Mouse (Mus musculus) limb, embryonic 14.5 days (tissue): ENCODE measurements at regions not wholly inside any gene's neighbourhood (a gene's known extent, or its start where the extent isn't known, plus 50 kb on each side); places are given as distances from the start of the nearest gene placed in this dataset.

Experiments
- ATAC-seq: fragments of 200-750 bp; cut with Nextera tagmentation; 2 replicates; pipeline ENCODE4 v1.8.0; 2017; ENCODE audit warnings: low read depth, moderate number of reproducible peaks, moderate TSS enrichment; ENCODE audit not compliant: low FRiP score
- DNase-seq: peaks from one replicate; pipeline ENCODE4 v3.0.0-alpha.2; 2015; ENCODE audit warnings: low spot score
- H3K27ac ChIP-seq: fragments of 300-500 bp; sonication (generic); replicated peaks from 2 replicates; pipeline ENCODE4 v1.5.1; 2014; ENCODE audit warnings: low read depth, mild to moderate bottlenecking, low read length, moderate library complexity, mixed read lengths
- H3K27me3 ChIP-seq: fragments of 300-500 bp; sonication (generic); 2 replicates; pipeline ENCODE4 v1.6.1; 2014; ENCODE audit warnings: low read length, mixed read lengths; ENCODE audit not compliant: control insufficient read depth, insufficient read depth
- H3K36me3 ChIP-seq: fragments of 300-500 bp; sonication (generic); 2 replicates; pipeline ENCODE4 v1.6.1; 2014; ENCODE audit warnings: mild to moderate bottlenecking, low read length, moderate library complexity, mixed read lengths; ENCODE audit not compliant: control insufficient read depth, insufficient read depth
- H3K4me1 ChIP-seq: fragments of 300-500 bp; sonication (generic); 2 replicates; pipeline ENCODE4 v1.6.1; 2014; ENCODE audit warnings: antibody characterized with exemption, low read length, mixed read lengths; ENCODE audit not compliant: control insufficient read depth, insufficient read depth
- H3K4me2 ChIP-seq: fragments of 300-500 bp; sonication (generic); replicated peaks from 2 replicates; pipeline ENCODE4 v1.6.1; 2014; ENCODE audit warnings: low read depth, mild to moderate bottlenecking, low read length, moderate library complexity; ENCODE audit not compliant: severe bottlenecking
- H3K4me3 ChIP-seq: fragments of 300-500 bp; sonication (generic); replicated peaks from 2 replicates; pipeline ENCODE4 v1.5.1; 2014; ENCODE audit warnings: low read length
- H3K9ac ChIP-seq: fragments of 300-500 bp; sonication (generic); 2 replicates; pipeline ENCODE4 v1.6.1; 2014; ENCODE audit warnings: mild to moderate bottlenecking, low read depth, low read length, moderate library complexity; ENCODE audit not compliant: severe bottlenecking
- H3K9me3 ChIP-seq: fragments of 300-500 bp; sonication (generic); 2 replicates; pipeline ENCODE4 v1.6.1; 2016; ENCODE audit warnings: low read length; ENCODE audit not compliant: control insufficient read depth
- POLR2A ChIP-seq: fragments of 200-500 bp; IDR thresholded peaks from 2 replicates; pipeline ENCODE4 v1.8.0; 2012; ENCODE audit warnings: inconsistent platforms, mild to moderate bottlenecking, moderate library complexity, borderline replicate concordance; ENCODE audit not compliant: insufficient read depth, insufficient read length; ENCODE audit errors: extremely low read depth
- WGBS: fragments of 180-500 bp; shearing (Covaris S2); extraction: QIAGEN DNeasy Blood & Tissue Kit; methylation state at CpG from one replicate; pipeline ENCODE4 v1.1.7; 2014; 5-methylcytosine and 5-hydroxymethylcytosine counted together

GRCm38 (mm10) chr10:25707951-25708350 lies 171.9 kb upstream of the Smlr1 start:
- Histone ChIP-seq H3K4me3 (no peak overlapping the region), H3K9ac (no peak overlapping the region), H3K27me3 (no peaks in the 10 kb centered on the region), H3K36me3 (no peaks in the 10 kb centered on the region), H3K27ac (no peak overlapping the region), H3K4me2 (no peak overlapping the region; the same call in 1 of the 2 replicates), H3K4me1 (peaks cover 3% of the 10 kb centered on the region; the same call in 1 of the 2 replicates), H3K9me3 (no peaks in the 10 kb centered on the region)
- WGBS: 32% methylated on average over 7 of the region's 7 CpGs
- DNase-seq: peak; percentile 55
- peak; percentile 85 for ATAC-seq
- no peak for TF ChIP-seq POLR2A

GRCm38 (mm10) chr10:25702146-25702545 lies 166.1 kb upstream of the Smlr1 start:
- H3K4me3 ChIP-seq: no peak overlapping the region
- H3K27me3 ChIP-seq: no peaks in the 10 kb centered on the region
- H3K27ac ChIP-seq: no peak overlapping the region
- H3K36me3 ChIP-seq: no peaks in the 10 kb centered on the region
- no peak for DNase-seq
- TF ChIP-seq POLR2A: no peak
- no peak overlapping the region for H3K9ac ChIP-seq
- H3K4me2 ChIP-seq: no peak overlapping the region
- WGBS: 82% methylated on average over 3 of the region's 3 CpGs
- no peak for ATAC-seq
- no peaks in the 10 kb centered on the region for H3K9me3 ChIP-seq
- H3K4me1 ChIP-seq: no peaks in the 10 kb centered on the region

- 74% methylated on average over 8 of the region's 8 CpGs for WGBS
Observed at GRCm38 (mm10) chr10:25695798-25696197, 159.7 kb upstream of the Smlr1 start.

GRCm38 (mm10) chr10:25681243-25681642 lies 145.2 kb upstream of the Smlr1 start:
- WGBS: 19% methylated on average over 6 of the region's 6 CpGs
- TF ChIP-seq POLR2A: no peak

More at GRCm38 (mm10) chr10:25695798-25696197, 159.7 kb upstream of the Smlr1 start:
- no peak for TF ChIP-seq POLR2A
- H3K4me2 ChIP-seq: no peak overlapping the region
- H3K36me3 ChIP-seq: no peaks in the 10 kb centered on the region
- DNase-seq (no peak), ATAC-seq (no peak)
- H3K27ac ChIP-seq: no peak overlapping the region
- no peaks in the 10 kb centered on the region for H3K4me1 ChIP-seq
- no peaks in the 10 kb centered on the region for H3K27me3 ChIP-seq
- no peak overlapping the region for H3K9ac ChIP-seq
- no peak overlapping the region for H3K4me3 ChIP-seq
- H3K9me3 ChIP-seq: no peaks in the 10 kb centered on the region

GRCm38 (mm10) chr10:25677889-25678288 lies 141.8 kb upstream of the Smlr1 start:
- no peak overlapping the region for H3K9ac ChIP-seq
- no peak overlapping the region for H3K4me3 ChIP-seq
- no peaks in the 10 kb centered on the region for H3K27me3 ChIP-seq
- no peaks in the 10 kb centered on the region for H3K9me3 ChIP-seq
- TF ChIP-seq POLR2A: no peak
- H3K27ac ChIP-seq: no peak overlapping the region
- H3K36me3 ChIP-seq: no peaks in the 10 kb centered on the region
- 75% methylated on average over 1 of the region's 1 CpGs for WGBS
- ATAC-seq (no peak), DNase-seq (no peak)
- no peak overlapping the region for H3K4me2 ChIP-seq
- no peaks in the 10 kb centered on the region for H3K4me1 ChIP-seq

More at GRCm38 (mm10) chr10:25681243-25681642, 145.2 kb upstream of the Smlr1 start:
- H3K9ac ChIP-seq: no peak overlapping the region
- no peak overlapping the region for H3K4me2 ChIP-seq
- DNase-seq (peak; percentile 80), ATAC-seq (no peak)
- H3K27ac ChIP-seq: no peak overlapping the region
- no peaks in the 10 kb centered on the region for H3K9me3 ChIP-seq
- no peak overlapping the region for H3K4me3 ChIP-seq
- no peaks in the 10 kb centered on the region for H3K27me3 ChIP-seq
- no peaks in the 10 kb centered on the region for H3K4me1 ChIP-seq
- H3K36me3 ChIP-seq: no peaks in the 10 kb centered on the region

- DNase-seq (no peak), ATAC-seq (no peak)
- Histone ChIP-seq H3K27ac (no peak overlapping the region), H3K4me3 (no peak overlapping the region), H3K36me3 (no peaks in the 10 kb centered on the region), H3K9ac (no peak overlapping the region), H3K4me2 (no peak overlapping the region), H3K4me1 (no peaks in the 10 kb centered on the region), H3K27me3 (no peaks in the 10 kb centered on the region), H3K9me3 (no peaks in the 10 kb centered on the region)
- TF ChIP-seq POLR2A: no peak
- WGBS: 73% methylated on average over 10 of the region's 10 CpGs
Observed at GRCm38 (mm10) chr10:25675368-25675767, 139.3 kb upstream of the Smlr1 start.
